Mouse (Mus musculus) lung, adult 2 months (tissue): Measurements from ENCODE around the gene Gm6309. TPM values are rescaled to one million over a fixed set of nuclear protein-coding genes. Genes with fewer than 3 reads are reported as not detected.
"Not testable (repeated sequence)": the region's sequence is repeated elsewhere in the genome, so short reads cannot be mapped to it uniquely, and the experiment has no call there.

ENCODE experiments used
- DNase-seq: peaks from one replicate; pipeline ENCODE4 v3.0.0; 2022
- H3K4me1 ChIP-seq: fragments of 200-500 bp; 2 replicates; pipeline ENCODE4 v1.6.1; 2011; ENCODE audit warnings: low read length; ENCODE audit not compliant: control insufficient read depth, insufficient read depth
- H3K4me3 ChIP-seq: fragments of 200-500 bp; replicated peaks from 2 replicates; pipeline ENCODE3; 2011; ENCODE audit warnings: low read depth, mild to moderate bottlenecking, control low read depth, low read length; ENCODE audit errors: extremely low read depth
- CTCF ChIP-seq: fragments of 200-500 bp; IDR thresholded peaks from 2 replicates; pipeline ENCODE4 v1.5.1; 2011; ENCODE audit warnings: mild to moderate bottlenecking, low read length, control low read depth; ENCODE audit not compliant: insufficient read depth
- POLR2A ChIP-seq: fragments of 200-500 bp; IDR thresholded peaks from 2 replicates; pipeline ENCODE4 v1.6.1; 2011; ENCODE audit warnings: low read depth, mild to moderate bottlenecking, control low read depth, low read length, borderline replicate concordance; ENCODE audit errors: extremely low read depth
- WGBS: fragments of 180-500 bp; shearing (Covaris S2); methylation state at CpG from one replicate; pipeline ENCODE4 v1.1.7; 2018; 5-methylcytosine and 5-hydroxymethylcytosine counted together
- polyA plus RNA-seq: library from polyadenylated mRNA; depleted of rRNA; stranded (reverse); fragments of >200 nt; gene quantifications from 2 replicates; pipeline ENCODE4 v1.2.3, GENCODE M21; 2012; rRNA removed

Gm6309 gene
- not detected in 2 replicates for polyA plus RNA-seq

DNA sequence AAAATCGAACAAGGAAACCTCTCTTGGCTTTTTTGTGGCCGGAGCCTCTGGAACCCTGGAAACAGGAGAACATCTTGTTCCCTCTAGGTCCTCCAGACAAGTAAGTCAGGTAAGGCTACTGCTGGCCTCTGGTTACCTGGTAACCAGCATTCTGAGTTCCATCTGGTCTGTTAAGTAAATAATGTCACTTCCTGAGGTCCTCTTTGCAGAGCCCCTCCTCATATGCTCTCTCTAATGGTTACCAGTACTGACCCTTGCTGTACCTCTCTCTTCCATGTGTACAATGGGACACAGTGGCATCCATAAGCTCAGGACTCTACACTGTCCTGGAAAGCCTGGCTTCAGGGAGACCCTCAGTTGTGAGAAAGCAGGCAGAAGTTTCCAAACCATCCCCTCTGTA lies at the start of gene Gm6309:
Gene Gm6309, minus strand, starts transcription at position 101 of the 400 bp plus-strand sequence.
- DNase-seq, H3K4me1 ChIP-seq, H3K4me3 ChIP-seq: not testable (repeated sequence)
- WGBS, result 58% methylated on average over 2 of the region's 2 CpGs

GRCm38 (mm10) chr5:146205537-146205936 lies 35.0 kb upstream of the Gm6309 start:
- H3K4me3 ChIP-seq, result no peak overlapping the region
- DNase-seq, result no peak
- TF ChIP-seq POLR2A (no peak), CTCF (no peak)
- H3K4me1 ChIP-seq, result no peaks in the 10 kb centered on the region
- WGBS, result 86% methylated on average over 5 of the region's 5 CpGs

- no peak overlapping the region for H3K4me3 ChIP-seq
- no peak for DNase-seq
- TF ChIP-seq CTCF (no peak), POLR2A (no peak)
- WGBS, result 50% methylated on average over 2 of the region's 2 CpGs
- no peaks in the 10 kb centered on the region for H3K4me1 ChIP-seq
Observed at GRCm38 (mm10) chr5:146203921-146204320, 33.4 kb upstream of the Gm6309 start.

DNA sequence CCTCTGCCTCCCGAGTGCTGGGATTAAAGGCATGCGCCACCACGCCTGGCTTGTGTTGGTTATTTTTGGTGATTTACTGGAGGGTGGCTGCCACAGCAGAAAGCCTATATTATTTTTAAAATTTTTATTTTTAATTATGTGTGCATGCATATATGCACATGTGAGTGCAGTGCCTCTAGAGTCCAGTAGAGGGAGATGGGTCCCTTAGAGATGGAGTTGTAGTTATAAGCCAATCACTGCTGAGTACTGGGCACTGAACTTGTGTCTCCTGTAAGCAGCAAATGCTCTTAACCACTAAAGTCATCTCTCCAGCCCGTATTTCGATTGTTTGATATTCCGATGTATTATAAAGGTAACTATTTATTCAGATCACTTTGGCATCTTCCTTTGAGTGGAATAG lies 30.1 kb upstream of the Gm6309 start:
- over 99% methylated on average over 6 of the region's 6 CpGs for WGBS
- no peak for DNase-seq
- no peaks in the 10 kb centered on the region for H3K4me1 ChIP-seq
- TF ChIP-seq CTCF, result no peak
- no peak for TF ChIP-seq POLR2A
- no peak overlapping the region for H3K4me3 ChIP-seq

- DNase-seq, result no peak
- 60% methylated on average over 2 of the region's 2 CpGs for WGBS
- TF ChIP-seq POLR2A (no peak), CTCF (no peak)
- H3K4me1 ChIP-seq, result no peaks in the 10 kb centered on the region
- H3K4me3 ChIP-seq, result no peak overlapping the region
Observed at GRCm38 (mm10) chr5:146199540-146199939, 29.0 kb upstream of the Gm6309 start.

GRCm38 (mm10) chr5:146199073-146199472 lies 28.6 kb upstream of the Gm6309 start:
- H3K4me1 ChIP-seq, result no peaks in the 10 kb centered on the region
- H3K4me3 ChIP-seq, result no peak overlapping the region
- TF ChIP-seq CTCF (no peak), POLR2A (no peak)
- DNase-seq, result no peak

DNA sequence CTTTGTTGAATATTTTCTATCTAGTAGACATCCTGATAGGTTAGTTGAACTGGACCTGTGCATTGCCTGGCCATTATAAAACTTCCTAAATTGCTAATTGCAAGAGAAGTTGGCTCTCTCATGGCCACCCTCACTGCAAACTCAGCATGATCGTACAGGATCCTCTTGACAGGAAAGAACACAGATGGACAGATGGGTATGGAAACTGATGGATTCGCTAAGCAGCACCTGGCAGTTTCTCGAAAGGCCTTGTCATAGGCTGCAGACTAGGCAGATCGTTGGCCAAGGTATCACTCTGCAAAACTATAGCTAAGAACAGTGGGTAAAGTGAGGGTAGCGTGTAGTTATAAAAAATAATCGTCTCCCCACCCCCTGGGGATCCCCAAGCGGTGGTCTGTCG lies 22.8 kb upstream of the Gm6309 start:
- TF ChIP-seq POLR2A (no peak), CTCF (no peak)
- WGBS, result 79% methylated on average over 8 of the region's 8 CpGs
- DNase-seq, result no peak
- no peaks in the 10 kb centered on the region for H3K4me1 ChIP-seq
- H3K4me3 ChIP-seq, result no peak overlapping the region

- Histone ChIP-seq H3K4me3 (no peak overlapping the region), H3K4me1 (no peaks in the 10 kb centered on the region)
- WGBS, result 57% methylated on average over 3 of the region's 3 CpGs
- DNase-seq, result no peak
- TF ChIP-seq CTCF, result no peak
- TF ChIP-seq POLR2A, result no peak
Observed at GRCm38 (mm10) chr5:146190501-146191269, 20.2 kb upstream of the Gm6309 start.

DNA sequence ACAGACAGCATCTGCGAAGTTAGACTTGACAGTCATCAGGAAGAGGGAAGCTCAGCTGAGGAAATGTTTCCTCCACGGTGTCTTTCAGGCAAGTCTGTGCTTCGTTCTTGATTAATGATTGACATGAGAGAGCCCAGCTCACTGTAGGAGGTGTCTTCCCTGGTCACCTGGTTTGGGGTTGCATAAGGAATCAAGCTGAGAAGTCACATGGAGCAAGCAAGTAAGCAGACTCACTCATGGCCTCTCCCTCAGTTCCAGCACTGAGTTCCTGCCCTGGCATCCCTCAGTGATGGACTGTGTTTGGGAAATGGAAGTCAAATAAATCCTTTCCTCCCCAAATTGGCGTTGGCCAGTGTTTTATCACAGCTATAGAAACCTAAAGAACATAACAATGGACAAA lies 19.6 kb upstream of the Gm6309 start:
- 52% methylated on average over 4 of the region's 4 CpGs for WGBS
- Histone ChIP-seq H3K4me1 (no peaks in the 10 kb centered on the region), H3K4me3 (no peak overlapping the region)
- no peak for TF ChIP-seq POLR2A
- DNase-seq, result no peak

GRCm38 (mm10) chr5:146188712-146189111 lies 18.2 kb upstream of the Gm6309 start:
- no peak for DNase-seq
- Histone ChIP-seq H3K4me3 (no peak overlapping the region), H3K4me1 (no peaks in the 10 kb centered on the region)
- TF ChIP-seq CTCF (no peak), POLR2A (no peak)
- WGBS, result 78% methylated on average over 7 of the region's 7 CpGs

- Histone ChIP-seq H3K4me1 (no peaks in the 10 kb centered on the region), H3K4me3 (no peak overlapping the region)
- TF ChIP-seq CTCF (no peak), POLR2A (no peak)
- DNase-seq, result no peak
- 94% methylated on average over 1 of the region's 1 CpGs for WGBS
Observed at GRCm38 (mm10) chr5:146188144-146188543, 17.6 kb upstream of the Gm6309 start.
